ENCODE assay signal across 38 mouse cellular contexts in genomic region chr1:139460807-139461206, GRCm38 (mm10). TPM values are rescaled to one million over a fixed set of nuclear protein-coding genes. Genes with fewer than 3 reads are reported as not detected.
DNase-seq lines count a peak whose midpoint lies in the region; ATAC-seq and TF ChIP-seq lines count a peak whose summit lies in the region.
"Had no signal": no experiment of that assay in that cellular context is flagged by ENCODE, and none has a peak within 500 bp of the region (broad histone marks: within the 10 kb centered on the region; RNA-seq: fewer than 3 reads in every experiment).

No protein-coding gene starts in this region.

- no peaks in the 10 kb centered on the region for H3K9me3 ChIP-seq in hindbrain, embryonic 11.5 days (ENCODE audit: control insufficient read depth, low read length)
- no peaks in the 10 kb centered on the region for H3K9me3 ChIP-seq in hindbrain, postnatal 0 days (ENCODE audit: low read length)
- no peaks in the 10 kb centered on the region for H3K9me3 ChIP-seq in liver, postnatal 0 days (ENCODE audit: low read length)
- H3K9me3 ChIP-seq: forebrain, embryonic 10.5 days; heart, embryonic 12.5 days; hindbrain, embryonic 15.5 days; kidney, embryonic 15.5 days; limb, embryonic 13.5 days; neural tube, embryonic 13.5 days; stomach, embryonic 15.5 days had no signal

- H3K4me1 ChIP-seq in hindbrain, embryonic 11.5 days (replicated peaks; ENCODE audit: control insufficient read depth, insufficient read depth, low read length): peaks cover 2% of the 10 kb centered on the region; the same call in 1 of the 2 replicates
- no peaks in the 10 kb centered on the region for H3K4me1 ChIP-seq in hindbrain, postnatal 0 days (ENCODE audit: insufficient read depth, low read length)
- peaks cover 4% of the 10 kb centered on the region; the same call in 1 of the 2 replicates for H3K4me1 ChIP-seq in liver, postnatal 0 days (ENCODE audit: insufficient read depth)
- H3K4me1 ChIP-seq: hindbrain, embryonic 15.5 days had no signal

- no peaks in the 10 kb centered on the region for H3K27me3 ChIP-seq in hindbrain, embryonic 11.5 days (ENCODE audit: control insufficient read depth, insufficient read depth, low read length)
- H3K27me3 ChIP-seq in hindbrain, postnatal 0 days (ENCODE audit: insufficient read depth, low read length): no peaks in the 10 kb centered on the region
- H3K27me3 ChIP-seq in liver, postnatal 0 days (ENCODE audit: insufficient read depth, low read length): no peaks in the 10 kb centered on the region
- H3K27me3 ChIP-seq: heart, embryonic 12.5 days; hindbrain, embryonic 15.5 days; kidney, embryonic 15.5 days; limb, embryonic 13.5 days; neural tube, embryonic 13.5 days; stomach, embryonic 15.5 days had no signal

- ATAC-seq in hindbrain, embryonic 11.5 days (ENCODE audit: low FRiP score): peak; percentile 20; the same call in 1 of the 2 replicates
- ATAC-seq in hindbrain, postnatal 0 days: no peak
- ATAC-seq in common myeloid progenitor, adult 5-6 weeks (replicated peaks; ENCODE audit: low read depth, poor library complexity, severe bottlenecking): peak; percentile 90
- ATAC-seq in liver, postnatal 0 days: no peak
- ATAC-seq: CD4-positive, CD25-positive, alpha-beta regulatory T cell, adult 4 months; forebrain, embryonic 16.5 days; lung, postnatal 0 days had no signal

- no peak overlapping the region for H3K27ac ChIP-seq in hindbrain, embryonic 11.5 days (ENCODE audit: low read depth, low read length)
- H3K27ac ChIP-seq in hindbrain, postnatal 0 days: no peak overlapping the region
- H3K27ac ChIP-seq in liver, postnatal 0 days (ENCODE audit: low read depth): no peak overlapping the region
- H3K27ac ChIP-seq: forebrain, embryonic 10.5 days; hindbrain, embryonic 15.5 days; kidney, embryonic 15.5 days; layer of hippocampus, adult 2 months; left cerebral cortex, adult 2 months; limb, embryonic 13.5 days; macrophage; neural tube, embryonic 13.5 days; stomach, embryonic 15.5 days had no signal

- 77% methylated on average over 5 of the region's 5 CpGs for WGBS in hindbrain, embryonic 11.5 days
- whole genome bisulfite sequencing in hindbrain, postnatal 0 days: 80% methylated on average over 5 of the region's 5 CpGs
- 66% methylated on average over 5 of the region's 5 CpGs for WGBS in liver, postnatal 0 days (ENCODE audit: insufficient replicate concordance)

- intact Hi-C loops in left cerebral cortex, postnatal 14 days (cut with DNase I): no loop called here

- peaks cover 8% of the 10 kb centered on the region; the same call in 1 of the 2 replicates for H3K36me3 ChIP-seq in hindbrain, embryonic 11.5 days (ENCODE audit: control insufficient read depth, insufficient read depth, low read length)
- H3K36me3 ChIP-seq in hindbrain, postnatal 0 days (ENCODE audit: insufficient read depth, low read length): no peaks in the 10 kb centered on the region
- peaks cover 59% of the 10 kb centered on the region for H3K36me3 ChIP-seq in liver, postnatal 0 days (replicated peaks; ENCODE audit: insufficient read depth, low read length)
- H3K36me3 ChIP-seq: hindbrain, embryonic 15.5 days; neural tube, embryonic 13.5 days had no signal

- H3K4me3 ChIP-seq in hindbrain, embryonic 11.5 days (ENCODE audit: low read depth, low read length): no peak overlapping the region
- H3K4me3 ChIP-seq in hindbrain, postnatal 0 days (ENCODE audit: low read length): no peak overlapping the region
- peak overlapping the region; percentile 8; the same call in 1 of the 2 replicates for H3K4me3 ChIP-seq in liver, postnatal 0 days (ENCODE audit: low read depth, low read length)
- H3K4me3 ChIP-seq: forebrain, embryonic 10.5 days; heart, embryonic 12.5 days; hindbrain, embryonic 15.5 days; kidney, embryonic 15.5 days; layer of hippocampus, adult 2 months; left cerebral cortex, adult 2 months; limb, embryonic 13.5 days; neural tube, embryonic 13.5 days; stomach, embryonic 15.5 days had no signal

- TF ChIP-seq CTCF in hindbrain, postnatal 0 days (IDR thresholded peaks at IDR 0.05; ENCODE audit: low read depth): no peak
- no peak for TF ChIP-seq CTCF in liver, postnatal 0 days (IDR thresholded peaks at IDR 0.05; ENCODE audit: low read depth)

- DNase-seq in hindbrain, embryonic 11.5 days (ENCODE audit: low spot score): no peak
- DNase-seq in hindbrain, postnatal 0 days (ENCODE audit: low spot score): no peak
- peak; percentile 43 for DNase-seq in 416B (ENCODE audit: low read depth)
- no peak for DNase-seq in liver, postnatal 0 days
- DNase-seq in left cerebral cortex, postnatal 14 days (ENCODE audit: low spot score in 2 of 2): no peak
- no peak for DNase-seq in heart, adult 9 months (ENCODE audit: low spot score in 2 of 2)
- DNase-seq in lung, postnatal 25 days (ENCODE audit: low spot score): no peak
- DNase-seq: adrenal gland, adult 8-10 months; cerebellum, adult 2 months; cerebellum, postnatal 25 days; gastrocnemius, postnatal 14 days; heart, adult 18-20 months; heart, postnatal 4 days; kidney, adult 18-20 months; kidney, postnatal 25 days; lung, adult 18-20 months; right cerebral cortex, postnatal 25 days; thymus, postnatal 25 days had no signal

- H3K9ac ChIP-seq in hindbrain, embryonic 11.5 days (ENCODE audit: low read depth, low read length): no peak overlapping the region
- H3K9ac ChIP-seq in hindbrain, postnatal 0 days (replicated peaks; ENCODE audit: low read length): no peak overlapping the region
- H3K9ac ChIP-seq in liver, postnatal 0 days (replicated peaks): no peak overlapping the region; the same call in 1 of the 2 replicates
- H3K9ac ChIP-seq: heart, embryonic 12.5 days; hindbrain, embryonic 15.5 days; kidney, embryonic 15.5 days; limb, embryonic 13.5 days; neural tube, embryonic 13.5 days; stomach, embryonic 15.5 days had no signal

- TF ChIP-seq EP300 in liver, postnatal 0 days (IDR thresholded peaks at IDR 0.05; ENCODE audit: low read depth): no peak

- no peak overlapping the region for H3K4me2 ChIP-seq in hindbrain, embryonic 11.5 days (replicated peaks; ENCODE audit: low read depth, low read length)
- H3K4me2 ChIP-seq in hindbrain, postnatal 0 days (ENCODE audit: low read depth, low read length): no peak overlapping the region
- H3K4me2 ChIP-seq in liver, postnatal 0 days (ENCODE audit: low read depth, low read length): peak overlapping the region; percentile 22; the same call in 1 of the 2 replicates
- H3K4me2 ChIP-seq: heart, embryonic 12.5 days; hindbrain, embryonic 15.5 days; kidney, embryonic 15.5 days; limb, embryonic 13.5 days; midbrain, embryonic 11.5 days; neural tube, embryonic 13.5 days; stomach, embryonic 15.5 days had no signal

RNA-seq across cellular contexts. Expression of gene Aspm, which starts 6.2 kb away (rescaled TPM):
- polyA plus RNA-seq in hindbrain, embryonic 11.5 days (2014; fragmentation: Nextera tagmentation; extraction: Ambion mirVana): 25.5 and 31.5 TPM in 2 replicates
- total RNA-seq in hindbrain, postnatal 0 days (2014; rRNA removed): 6.1 and 6.3 TPM in 2 replicates
- 2.9 and 3.9 TPM in 2 replicates for polyA plus RNA-seq in hindbrain, postnatal 0 days (2015; fragmentation: Nextera tagmentation; extraction: Ambion mirVana)
- 44.0 and 51.2 TPM in 2 replicates for total RNA-seq in common myeloid progenitor, adult 5-6 weeks (2017)
- 4.6 and 5.3 TPM in 2 replicates for polyA plus RNA-seq in liver, postnatal 0 days (2015; fragmentation: Nextera tagmentation; extraction: Ambion mirVana)
- 1 to 10 TPM in 1 of 2 experiments, under 1 TPM in 1; 0.95 to 1.4 TPM for total RNA-seq in left cerebral cortex, postnatal 14 days (2021)

RNA-seq across cellular contexts. Expression of gene Zbtb41, which starts 38.7 kb away (rescaled TPM):
- polyA plus RNA-seq in hindbrain, embryonic 11.5 days (2014; fragmentation: Nextera tagmentation; extraction: Ambion mirVana): 16.5 and 20.2 TPM in 2 replicates
- 29.9 and 31.1 TPM in 2 replicates for total RNA-seq in hindbrain, postnatal 0 days (2014; rRNA removed)
- polyA plus RNA-seq in hindbrain, postnatal 0 days (2015; fragmentation: Nextera tagmentation; extraction: Ambion mirVana): 10.0 and 10.3 TPM in 2 replicates
- 21.2 and 28.9 TPM in 2 replicates for total RNA-seq in common myeloid progenitor, adult 5-6 weeks (2017)
- polyA plus RNA-seq in liver, postnatal 0 days (2015; fragmentation: Nextera tagmentation; extraction: Ambion mirVana): 1.5 and 1.6 TPM in 2 replicates
- total RNA-seq in left cerebral cortex, postnatal 14 days (2021): 10 to 100 TPM; 28.3 to 30.4 TPM

RNA-seq across cellular contexts. Expression of gene F13b, which starts 40.7 kb away (rescaled TPM):
- not detected in 2 replicates for polyA plus RNA-seq in hindbrain, embryonic 11.5 days (2014; fragmentation: Nextera tagmentation; extraction: Ambion mirVana)
- total RNA-seq in hindbrain, postnatal 0 days (2014; rRNA removed): not detected in 2 replicates
- polyA plus RNA-seq in hindbrain, postnatal 0 days (2015; fragmentation: Nextera tagmentation; extraction: Ambion mirVana): 0.08 TPM in 1 of 2 replicates, not detected in the other
- total RNA-seq in common myeloid progenitor, adult 5-6 weeks (2017): not detected in 2 replicates
- 119 and 125 TPM in 2 replicates for polyA plus RNA-seq in liver, postnatal 0 days (2015; fragmentation: Nextera tagmentation; extraction: Ambion mirVana)
- total RNA-seq in left cerebral cortex, postnatal 14 days (2021): not detected
- total RNA-seq: adrenal gland, adult 8-10 months; gastrocnemius, postnatal 14 days; heart, adult 18-20 months; heart, postnatal 4 days; layer of hippocampus, adult 2 months; layer of hippocampus, postnatal 14 days; left cerebral cortex, adult 2 months; left cerebral cortex, postnatal 36 days had no signal
- polyA plus RNA-seq: CD4-positive, CD25-positive, alpha-beta regulatory T cell, adult 4 months; cerebellum, adult 2 months; embryonic facial prominence, embryonic 11.5 days; forebrain, embryonic 10.5 days; forebrain, embryonic 16.5 days; heart, postnatal 0 days; intestine, embryonic 14.5 days; limb, embryonic 13.5 days; macrophage; midbrain, embryonic 11.5 days; neural tube, embryonic 13.5 days had no signal

Comparison
In these comparisons a context has a peak if more than half of its experiments do, and no peak if none do; other contexts are left out.
1. ATAC-seq: peak in hindbrain, embryonic 11.5 days (single experiment) and common myeloid progenitor, adult 5-6 weeks (single experiment); none in hindbrain, postnatal 0 days (single experiment) and liver, postnatal 0 days (single experiment).